Mouse (Mus musculus) macrophage (primary cell): ENCODE results near the gene Bcl2. TPM values are rescaled to one million over a fixed set of nuclear protein-coding genes. Genes with fewer than 3 reads are reported as not detected.
A peak's percentile ranks its signal among the peaks of the same experiment; 100 is the strongest.

Experiments
- H3K27ac ChIP-seq: fragments of 350-480 bp; formaldehyde crosslinking; 2 replicates; pipeline ENCODE4 v1.9.0; 2021
- H3K36me3 ChIP-seq: fragments of 350-480 bp; formaldehyde crosslinking; 2 replicates; pipeline ENCODE4 v1.9.0; 2021; ENCODE audit errors: inconsistent target
- H3K4me3 ChIP-seq: fragments of 350-480 bp; formaldehyde crosslinking; 2 replicates; pipeline ENCODE4 v1.9.0; 2021; ENCODE audit errors: inconsistent target
- H3K79me2 ChIP-seq: fragments of 350-480 bp; formaldehyde crosslinking; 2 replicates; pipeline ENCODE4 v1.9.0; 2021; ENCODE audit errors: inconsistent target
- WGBS: methylation state at CpG from one replicate; pipeline ENCODE4 v1.1.7; 2026; ENCODE audit warnings: inconsistent platforms; ENCODE audit not compliant: missing documents; 5-methylcytosine and 5-hydroxymethylcytosine counted together
- polyA plus RNA-seq: library from polyadenylated mRNA; stranded (reverse); fragments of 250-400 nt; gene quantifications from 3 replicates; pipeline ENCODE4 v1.2.4, GENCODE M21; 2018; ENCODE audit warnings: inconsistent platforms

Bcl2 gene
- polyA plus RNA-seq, 1 experiment from 2014 or later, result 3.0 TPM

DNA sequence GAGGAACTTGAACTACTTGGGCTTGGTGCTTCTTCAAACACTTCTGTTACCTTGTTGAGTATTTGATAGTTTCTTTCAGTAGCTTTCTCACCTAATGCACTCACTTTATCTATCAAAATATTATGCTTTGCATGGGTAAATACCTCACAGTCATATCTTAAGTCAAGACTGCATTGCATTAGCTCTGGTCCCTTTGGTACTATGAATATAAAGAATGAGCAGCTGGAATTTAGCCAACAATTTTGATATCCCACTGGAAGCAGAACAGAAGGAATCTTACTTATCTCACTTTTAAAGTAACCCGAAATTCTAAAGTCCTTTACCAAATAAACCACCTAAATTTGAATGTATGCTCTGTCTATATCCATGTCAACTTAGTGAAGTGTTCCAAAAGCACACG, 83.1 kb downstream of the Bcl2 start:
- Histone ChIP-seq H3K36me3 (no peaks in the 10 kb centered on the region), H3K4me3 (no peak overlapping the region), H3K27ac (no peak overlapping the region), H3K79me2 (no peaks in the 10 kb centered on the region)
- WGBS, result 96% methylated on average over 2 of the region's 2 CpGs

GRCm38 (mm10) chr1:106629931-106630682, 84.0 kb downstream of the Bcl2 start:
- Histone ChIP-seq H3K36me3 (no peaks in the 10 kb centered on the region), H3K79me2 (no peaks in the 10 kb centered on the region), H3K4me3 (no peak overlapping the region), H3K27ac (no peak overlapping the region)
- 96% methylated on average over 4 of the region's 4 CpGs for WGBS

GRCm38 (mm10) chr1:106629470-106629830, 84.6 kb downstream of the Bcl2 start:
- Histone ChIP-seq H3K79me2 (no peaks in the 10 kb centered on the region), H3K27ac (0 out of 2 replicates have a peak overlapping the region, but pooled peaks have one; percentile 84), H3K36me3 (no peaks in the 10 kb centered on the region), H3K4me3 (no peak overlapping the region)
- 92% methylated on average over 4 of the region's 4 CpGs for WGBS

- Histone ChIP-seq H3K36me3 (no peaks in the 10 kb centered on the region), H3K79me2 (no peaks in the 10 kb centered on the region), H3K27ac (peak overlapping the region; percentile 84), H3K4me3 (no peak overlapping the region)
- WGBS, result 96% methylated on average over 2 of the region's 3 CpGs
These were observed 85.2 kb downstream of the Bcl2 start for GRCm38 (mm10) chr1:106628718-106629469.

DNA sequence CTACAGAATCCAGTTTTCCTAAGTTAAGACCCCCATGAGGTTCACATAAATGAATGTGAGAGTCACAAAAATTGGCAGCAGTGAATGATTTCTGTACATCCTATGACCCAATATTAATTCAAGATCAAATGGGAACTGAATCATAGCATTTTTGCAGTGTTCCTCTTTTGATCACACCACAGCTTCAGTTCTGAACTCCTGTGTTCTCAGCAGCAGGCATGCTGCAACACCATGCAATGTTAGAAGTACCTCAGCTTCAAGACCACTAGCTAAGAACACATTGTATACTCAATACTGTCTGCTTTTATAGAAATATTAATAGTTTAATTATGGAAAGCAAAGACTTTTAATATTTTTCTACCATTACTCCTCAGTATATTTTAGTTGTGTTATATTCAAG, 85.8 kb downstream of the Bcl2 start:
- Histone ChIP-seq H3K4me3 (no peak overlapping the region), H3K36me3 (no peaks in the 10 kb centered on the region), H3K27ac (peak overlapping the region; percentile 84), H3K79me2 (no peaks in the 10 kb centered on the region)

GRCm38 (mm10) chr1:106627241-106627640, 86.8 kb downstream of the Bcl2 start:
- 0% methylated on average over 5 of the region's 5 CpGs for WGBS
- no peak overlapping the region for H3K4me3 ChIP-seq
- H3K27ac ChIP-seq, result peak overlapping the region; percentile 84
- H3K36me3 ChIP-seq, result no peaks in the 10 kb centered on the region
- no peaks in the 10 kb centered on the region for H3K79me2 ChIP-seq

DNA sequence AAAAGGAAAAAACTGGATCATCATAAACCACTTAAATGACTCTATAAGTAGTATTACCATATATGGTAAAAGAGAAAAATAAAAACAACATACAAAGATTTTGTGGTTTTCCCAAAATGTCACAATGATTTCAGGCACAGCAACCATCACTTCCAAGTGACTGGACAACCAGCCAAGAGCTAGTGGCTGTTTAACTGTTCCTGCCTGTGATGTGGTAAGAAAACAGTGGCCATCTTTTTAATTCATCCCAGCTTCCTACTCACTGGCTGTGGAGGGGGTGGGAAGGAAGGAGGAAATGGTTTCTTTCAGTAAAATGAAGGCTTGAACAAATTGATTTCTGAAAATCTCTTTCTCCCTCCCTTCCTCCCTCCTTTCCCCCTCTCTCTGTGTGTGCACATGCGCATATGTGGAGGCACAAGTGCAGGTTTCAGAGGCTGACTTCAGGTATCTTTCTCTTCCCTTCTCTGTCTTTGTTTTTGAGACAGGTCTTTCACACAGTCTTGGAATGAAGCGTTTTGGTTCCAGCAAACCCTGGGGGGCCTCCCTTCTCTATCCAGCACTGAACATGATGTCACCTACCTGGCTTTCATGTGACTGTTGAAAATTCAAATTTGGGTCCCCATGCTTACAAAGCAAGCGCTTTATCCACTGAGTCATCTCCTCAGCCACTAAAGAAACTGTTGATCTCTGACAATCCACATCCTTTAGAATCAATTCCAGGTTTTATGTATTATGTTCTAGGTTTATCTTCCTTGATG, 93.7 kb downstream of the Bcl2 start:
- no peak overlapping the region for H3K4me3 ChIP-seq
- WGBS, result 86% methylated on average over 3 of the region's 3 CpGs
- no peaks in the 10 kb centered on the region for H3K36me3 ChIP-seq
- H3K27ac ChIP-seq, result no peak overlapping the region
- no peaks in the 10 kb centered on the region for H3K79me2 ChIP-seq

GRCm38 (mm10) chr1:106618814-106619213, 95.3 kb downstream of the Bcl2 start:
- WGBS, result 94% methylated on average over 3 of the region's 3 CpGs

GRCm38 (mm10) chr1:106616955-106617354, 97.1 kb downstream of the Bcl2 start:
- Histone ChIP-seq H3K27ac (no peak overlapping the region), H3K36me3 (no peaks in the 10 kb centered on the region), H3K79me2 (no peaks in the 10 kb centered on the region), H3K4me3 (no peak overlapping the region)
- 92% methylated on average over 5 of the region's 5 CpGs for WGBS

More at GRCm38 (mm10) chr1:106618814-106619213, 95.3 kb downstream of the Bcl2 start:
- Histone ChIP-seq H3K79me2 (no peaks in the 10 kb centered on the region), H3K27ac (no peak overlapping the region), H3K36me3 (no peaks in the 10 kb centered on the region), H3K4me3 (no peak overlapping the region)

DNA sequence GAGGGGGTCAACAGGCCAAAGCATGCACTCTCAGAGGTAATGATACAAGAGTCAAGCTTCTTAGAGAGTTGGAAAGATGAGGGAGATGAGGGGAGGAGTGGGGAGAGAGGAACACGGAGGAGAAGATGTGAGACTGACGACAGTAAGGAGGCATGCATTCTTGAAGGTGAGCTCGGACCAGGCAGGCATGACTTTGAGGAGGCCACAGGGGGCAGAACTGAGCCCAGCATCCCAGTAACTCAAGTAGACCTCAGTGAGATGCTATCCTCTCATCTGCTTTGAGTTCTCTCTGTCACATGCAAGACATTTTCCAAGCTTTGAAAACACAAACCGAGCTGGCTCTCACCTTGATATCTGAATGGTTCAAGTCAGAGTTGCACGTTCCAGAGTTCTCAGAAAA, 100.7 kb downstream of the Bcl2 start:
- 95% methylated on average over 5 of the region's 5 CpGs for WGBS
- Histone ChIP-seq H3K36me3 (no peaks in the 10 kb centered on the region), H3K79me2 (no peaks in the 10 kb centered on the region), H3K4me3 (no peak overlapping the region), H3K27ac (no peak overlapping the region)

DNA sequence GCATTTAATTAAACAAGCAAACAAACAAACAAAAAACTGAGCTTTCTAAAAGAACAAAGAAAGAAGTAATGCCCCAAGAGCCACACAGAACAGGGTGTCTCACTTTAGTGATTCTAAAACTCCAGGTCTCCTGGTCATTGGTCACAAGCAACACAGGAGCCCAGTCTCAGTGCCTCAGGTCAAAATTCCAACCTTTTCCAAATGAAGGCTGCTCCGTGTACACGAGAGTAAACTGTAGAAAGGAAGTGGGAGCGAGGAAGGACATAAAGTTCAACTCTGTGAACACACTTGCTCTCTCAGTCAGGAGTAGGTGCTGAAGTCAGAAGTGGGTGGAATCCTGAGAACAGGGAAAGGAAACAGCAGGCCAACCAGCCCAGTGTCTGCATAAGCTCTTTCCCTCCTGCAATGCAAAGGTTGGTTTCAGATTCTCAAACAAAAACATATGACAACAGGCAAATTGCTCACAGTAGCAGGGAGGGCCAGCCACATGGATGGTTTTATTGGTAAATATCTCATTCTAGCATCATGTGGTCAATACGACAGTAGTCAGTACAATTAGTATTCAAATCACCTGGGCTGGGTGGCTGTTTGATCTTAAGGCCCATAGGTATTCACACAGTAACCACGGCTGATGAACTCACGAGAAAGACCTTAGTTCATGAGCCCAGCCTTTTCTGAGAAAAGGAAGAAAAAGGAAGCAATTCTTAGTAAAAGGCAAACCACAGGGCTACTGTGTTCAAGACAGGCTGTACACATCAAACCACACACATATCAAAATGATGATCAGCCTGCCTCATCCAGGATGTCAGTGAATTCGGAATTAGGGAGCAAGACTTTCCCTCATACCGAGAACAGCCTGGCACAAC, 101.7 kb downstream of the Bcl2 start:
- H3K4me3 ChIP-seq, result no peak overlapping the region
- no peaks in the 10 kb centered on the region for H3K36me3 ChIP-seq
- no peaks in the 10 kb centered on the region for H3K79me2 ChIP-seq
- 36% methylated on average over 8 of the region's 8 CpGs for WGBS
- H3K27ac ChIP-seq, result no peak overlapping the region

DNA sequence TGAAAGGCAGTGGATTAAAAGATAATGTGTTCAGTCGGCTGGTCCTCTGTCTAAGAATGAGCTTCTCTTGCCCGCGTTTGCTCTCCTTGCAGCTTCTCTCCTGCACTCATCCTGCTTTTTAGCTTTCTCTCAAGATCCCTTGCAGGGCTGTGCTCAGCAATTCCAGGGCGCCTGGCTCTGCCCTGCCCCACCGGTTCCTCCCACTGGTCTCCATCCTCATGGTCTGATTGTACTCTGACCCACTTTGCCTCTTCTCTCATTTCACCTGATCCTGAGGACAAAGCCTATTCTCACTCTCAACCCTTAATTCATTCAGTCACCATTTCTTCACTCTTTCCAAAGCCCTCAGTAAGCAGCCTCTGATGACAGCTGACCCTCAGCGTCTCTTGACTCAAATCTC, 102.8 kb downstream of the Bcl2 start:
- no peak overlapping the region for H3K4me3 ChIP-seq

GRCm38 (mm10) chr1:106608098-106608778, 105.8 kb downstream of the Bcl2 start:
- no peaks in the 10 kb centered on the region for H3K36me3 ChIP-seq
- 93% methylated on average over 4 of the region's 4 CpGs for WGBS
- H3K79me2 ChIP-seq, result no peaks in the 10 kb centered on the region
- H3K4me3 ChIP-seq, result no peak overlapping the region
- H3K27ac ChIP-seq, result no peak overlapping the region

More for the DNA sequence above, 102.8 kb downstream of the Bcl2 start:
- H3K36me3 ChIP-seq, result no peaks in the 10 kb centered on the region
- 91% methylated on average over 6 of the region's 6 CpGs for WGBS
- H3K27ac ChIP-seq, result no peak overlapping the region
- no peaks in the 10 kb centered on the region for H3K79me2 ChIP-seq

DNA sequence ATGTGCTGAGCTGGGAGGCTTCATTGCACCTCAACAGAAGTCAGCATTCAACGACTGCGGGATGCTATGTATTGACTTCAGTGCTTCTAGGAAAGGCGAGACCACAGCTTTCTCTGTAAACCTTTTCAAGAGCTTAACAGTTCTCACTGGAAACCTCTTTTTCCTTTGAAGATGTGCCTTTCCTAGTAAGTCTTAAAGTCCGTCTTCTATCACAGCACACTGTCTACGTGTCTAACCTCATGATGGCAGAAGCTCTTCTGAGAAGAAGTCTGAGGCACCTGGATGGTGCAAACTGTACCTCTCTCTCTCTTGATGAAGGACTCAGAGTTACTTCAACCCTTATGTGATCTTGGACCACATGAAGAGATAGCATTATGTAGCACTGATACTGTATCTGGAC, 107.1 kb downstream of the Bcl2 start:
- no peak overlapping the region for H3K27ac ChIP-seq
- H3K79me2 ChIP-seq, result no peaks in the 10 kb centered on the region
- no peaks in the 10 kb centered on the region for H3K36me3 ChIP-seq
- H3K4me3 ChIP-seq, result no peak overlapping the region
- 94% methylated on average over 5 of the region's 5 CpGs for WGBS
